Mouse (Mus musculus): ENCODE measurements at regions not wholly inside any gene's neighbourhood (a gene's known extent, or its start where the extent isn't known, plus 50 kb on each side); places are given as distances from the start of the nearest gene placed in this dataset.
A peak's percentile ranks its signal among the peaks of the same experiment; 100 is the strongest.

DNA sequence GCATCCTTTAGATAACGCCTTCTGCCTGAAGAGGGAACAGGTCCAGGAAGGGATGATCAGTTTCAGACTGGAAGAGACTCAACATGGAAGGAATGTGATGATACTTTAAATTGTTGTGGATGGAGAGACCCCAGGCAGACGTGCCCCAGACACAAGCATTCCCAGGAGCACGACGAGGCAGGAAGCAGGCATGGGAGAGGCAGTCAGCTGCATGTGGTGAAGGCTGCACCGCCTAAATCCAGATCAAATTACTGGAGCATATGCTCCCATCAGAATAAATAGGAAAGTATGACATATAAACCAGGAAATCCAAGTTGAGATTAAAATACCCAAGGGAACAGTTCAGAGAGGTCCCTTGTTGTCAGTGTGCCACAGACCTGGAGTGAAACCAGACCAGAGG lies 467.3 kb downstream of the Pid1 start:
- TF ChIP-seq MYOG (IDR thresholded peaks at IDR 0.05; ENCODE audit: control insufficient read depth in 1 of 3, insufficient read depth in 1 of 3, insufficient read length in 2 of 3, low read depth in 2 of 3) (peak; percentile 51 to 89 (median 88)), POLR2A (IDR thresholded peaks at IDR 0.05; ENCODE audit: insufficient read length, low read depth) (no peak), TCF12 (IDR thresholded peaks at IDR 0.05; ENCODE audit: insufficient read depth, poor library complexity, severe bottlenecking) (no peak), USF1 (IDR thresholded peaks at IDR 0.05; ENCODE audit: low read depth) (no peak), REST (IDR thresholded peaks at IDR 0.05; ENCODE audit: insufficient read depth, insufficient read length) (no peak), MAX (IDR thresholded peaks at IDR 0.05; ENCODE audit: low read depth) (peak; percentile 31), E2F4 (IDR thresholded peaks at IDR 0.05; ENCODE audit: insufficient read depth) (no peak), POLR2AphosphoS2 (IDR thresholded peaks at IDR 0.05; ENCODE audit: insufficient read length, low read depth) (no peak)
